Mouse (Mus musculus) common myeloid progenitor, adult 5-6 weeks (primary cell): ENCODE results near the gene Tmem256. TPM values are rescaled to one million over a fixed set of nuclear protein-coding genes. Genes with fewer than 3 reads are reported as not detected.

Experiments
- ATAC-seq: replicated peaks from 2 replicates; pipeline ENCODE4 v1.8.0; 2016; ENCODE audit warnings: low read depth, mild to moderate bottlenecking, moderate TSS enrichment, inconsistent platforms; ENCODE audit not compliant: poor library complexity, severe bottlenecking
- total RNA-seq: library from RNA; stranded (forward); fragments of 200-1000, 187-1606 nt; gene quantifications from 2 replicates; pipeline ENCODE4 v1.2.3, GENCODE M21; 2017

The Tmem256 gene
- total RNA-seq, 1 experiment from 2014 or later: 258 TPM

DNA sequence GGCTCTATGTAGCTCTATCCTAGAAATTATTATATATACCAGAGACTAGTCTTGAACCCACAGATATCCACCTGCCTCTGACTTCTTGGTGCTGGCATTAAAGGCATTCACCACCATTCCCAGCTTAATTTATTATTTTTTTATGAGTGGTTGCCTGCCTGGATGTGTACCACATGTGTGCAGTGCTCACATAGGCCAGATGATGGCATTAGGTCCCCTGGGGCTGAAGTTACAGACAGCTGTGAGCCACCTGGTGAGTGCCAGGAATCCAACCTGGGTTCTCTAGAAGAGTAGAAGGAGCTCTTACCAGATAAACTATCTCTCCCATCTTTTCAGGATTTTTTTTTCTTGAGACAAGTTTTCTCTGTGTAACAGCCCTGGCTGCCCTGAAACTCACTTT is 28.0 kb upstream of the Tmem256 start:
- ATAC-seq: no peak

DNA sequence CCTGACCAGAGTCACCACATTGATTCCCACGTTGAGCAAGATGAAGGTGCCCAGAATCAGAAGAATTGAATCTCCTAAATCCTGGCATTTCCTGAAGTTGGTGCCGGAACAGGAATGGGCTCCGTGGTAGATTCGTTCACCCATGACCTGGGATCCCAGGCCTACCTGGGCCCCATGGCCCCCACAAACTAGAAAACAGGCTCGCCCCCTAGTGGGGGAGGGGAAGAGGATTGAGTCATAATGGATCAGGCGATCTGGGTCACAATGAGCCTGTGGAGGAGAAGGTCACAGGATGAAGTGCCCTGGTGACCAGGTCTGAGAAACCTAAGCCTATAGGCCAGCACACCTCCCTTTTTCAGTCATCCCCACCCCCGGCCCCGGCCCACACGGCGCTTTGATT is 23.2 kb upstream of the Tmem256 start, which contains the start of gene Gm39566:
Gene Gm39566, minus strand, starts transcription at position 144 of the 400 bp plus-strand sequence.
- ATAC-seq: no peak

DNA sequence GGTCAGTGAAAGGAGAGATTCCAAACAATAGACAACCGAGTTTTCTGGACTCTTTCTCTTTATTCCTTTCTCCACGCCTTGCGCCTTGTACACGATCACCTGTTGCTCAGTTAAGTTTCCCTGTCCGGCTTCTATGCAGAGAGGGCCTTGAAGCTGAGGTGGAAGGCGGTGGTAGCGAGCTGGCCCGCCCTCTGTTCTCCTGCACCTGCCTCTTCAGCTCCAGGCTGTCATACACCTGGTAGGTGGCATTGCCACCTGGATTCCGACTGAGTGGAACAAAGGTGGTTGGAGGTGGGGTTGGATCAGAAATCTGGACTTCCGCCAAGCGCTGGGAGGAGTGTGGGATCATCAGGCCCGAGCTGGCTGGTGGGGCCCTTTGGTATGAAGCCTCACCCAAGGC is 21.8 kb upstream of the Tmem256 start:
- ATAC-seq: no peak

DNA sequence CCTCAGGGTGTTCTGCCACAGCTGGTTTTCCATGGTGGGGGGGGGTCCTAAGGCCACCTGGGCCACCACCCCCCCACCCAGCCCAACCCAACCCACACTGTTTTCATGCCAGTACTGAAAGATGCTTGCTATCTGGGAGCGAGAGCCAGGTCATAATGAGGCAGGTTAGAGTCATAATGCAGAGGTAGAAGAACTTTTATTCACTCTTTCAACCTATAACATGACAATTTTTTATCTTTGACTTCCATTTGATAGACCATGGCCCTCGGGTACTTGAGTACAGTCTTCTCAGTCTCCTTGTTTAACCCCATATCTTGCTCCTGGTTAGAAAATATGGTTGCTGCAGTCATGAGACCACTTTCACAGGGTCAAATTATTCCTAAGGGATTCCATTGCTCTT is 19.9 kb upstream of the Tmem256 start, which contains the start of gene Spem2:
Gene Spem2, minus strand, starts transcription at position 101 of the 400 bp plus-strand sequence.
- no peak for ATAC-seq

DNA sequence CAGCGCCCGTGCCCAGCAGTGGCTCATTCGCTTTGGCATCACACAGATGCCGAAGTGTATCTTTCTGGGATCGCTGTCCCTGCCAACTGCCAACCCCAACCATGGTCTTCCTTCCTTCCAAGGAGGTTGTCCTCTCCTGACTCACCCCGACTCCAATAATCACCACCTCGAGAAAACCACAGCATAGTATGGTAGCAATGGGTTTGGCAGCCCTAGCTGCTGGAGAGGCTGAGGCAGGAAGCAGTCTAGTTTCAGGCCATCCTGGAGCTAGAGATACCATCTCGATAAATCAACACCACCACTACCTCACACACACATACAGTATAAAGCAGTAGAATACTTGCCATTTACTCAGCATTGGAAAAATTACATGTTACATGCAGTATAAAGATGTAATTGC is 19.4 kb upstream of the Tmem256 start:
- ATAC-seq: no peak

DNA sequence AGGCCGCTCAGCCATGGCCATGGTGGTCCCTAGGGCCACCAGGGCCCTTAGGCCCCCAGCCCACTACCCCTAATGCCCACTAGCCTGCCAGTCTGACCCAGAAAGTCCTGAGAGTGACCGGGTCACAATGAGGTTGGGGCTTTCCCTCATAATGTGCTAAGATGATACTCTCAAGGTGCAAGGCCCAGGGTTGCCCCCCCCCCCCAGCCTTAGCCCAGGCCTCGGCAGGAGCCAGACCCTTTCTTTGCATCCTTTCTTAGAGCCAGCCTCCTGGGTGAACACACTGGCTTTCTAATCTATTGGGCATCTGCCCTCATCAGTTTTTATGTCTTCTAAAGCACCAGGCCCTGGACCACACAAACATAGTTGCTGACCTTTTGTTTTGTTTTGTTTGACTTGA is 16.2 kb upstream of the Tmem256 start, which contains the start of gene Spem1:
Gene Spem1, minus strand, starts transcription at position 101 of the 400 bp plus-strand sequence.
- ATAC-seq: no peak

DNA sequence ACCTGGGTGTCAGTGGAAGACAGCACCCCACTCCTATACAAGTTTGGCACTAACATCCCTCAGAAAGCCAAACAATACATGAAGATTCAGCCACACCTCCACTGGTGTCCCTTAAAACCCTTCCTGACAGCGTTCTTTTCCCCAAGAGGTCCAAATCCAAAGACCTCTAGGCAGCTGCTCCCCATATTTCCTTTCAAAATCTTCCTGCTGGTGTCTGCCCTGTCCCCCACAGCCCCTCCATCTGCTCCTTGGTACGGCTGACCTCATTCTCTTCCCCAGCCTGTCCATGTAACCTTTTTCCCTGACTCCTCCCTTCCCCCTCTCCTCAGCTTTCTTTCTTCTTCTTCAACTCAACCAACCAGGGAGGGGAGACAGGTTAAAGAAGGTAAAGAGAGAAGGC is 14.9 kb upstream of the Tmem256 start:
- no peak for ATAC-seq

DNA sequence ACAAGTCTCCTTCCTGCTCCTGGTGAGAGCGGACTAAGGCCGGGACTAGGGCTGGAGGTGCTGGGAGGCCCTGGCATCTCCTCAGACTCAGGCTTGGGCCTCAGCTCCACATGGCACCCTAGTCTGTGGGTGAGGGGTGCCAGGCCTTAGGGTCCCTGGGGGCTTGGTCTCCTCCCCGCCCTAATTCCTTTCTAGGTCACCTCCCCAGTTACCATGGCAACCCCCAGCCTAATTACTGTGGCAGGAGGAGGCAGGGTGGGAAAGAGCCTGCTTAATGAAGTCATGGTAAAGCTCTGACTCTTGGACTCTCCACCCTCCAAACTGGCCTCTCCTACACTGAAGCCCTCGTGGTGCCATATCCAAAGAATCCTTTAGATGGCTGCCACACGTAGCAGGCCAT is 9.5 kb upstream of the Tmem256 start:
- no peak for ATAC-seq

DNA sequence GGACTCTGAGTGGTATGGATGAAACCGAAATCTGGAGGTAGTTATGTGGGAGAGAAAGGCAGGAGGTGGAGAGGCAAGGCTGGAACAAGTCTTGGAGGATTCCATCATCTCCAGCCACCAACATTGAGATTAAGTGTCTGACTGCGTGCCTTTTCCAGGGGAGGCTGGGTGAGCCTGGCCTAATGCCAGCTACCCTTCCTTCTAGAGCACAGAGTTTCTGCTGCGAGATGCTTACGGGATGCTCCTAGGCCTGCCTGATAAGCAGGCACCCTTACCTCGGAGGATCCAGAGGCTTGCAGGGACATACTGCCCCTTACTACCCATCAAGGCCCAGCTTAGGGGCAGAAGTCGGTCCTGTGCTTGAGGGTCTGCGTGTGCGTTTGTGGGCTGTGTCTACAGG is 4.8 kb upstream of the Tmem256 start:
- ATAC-seq: no peak

DNA sequence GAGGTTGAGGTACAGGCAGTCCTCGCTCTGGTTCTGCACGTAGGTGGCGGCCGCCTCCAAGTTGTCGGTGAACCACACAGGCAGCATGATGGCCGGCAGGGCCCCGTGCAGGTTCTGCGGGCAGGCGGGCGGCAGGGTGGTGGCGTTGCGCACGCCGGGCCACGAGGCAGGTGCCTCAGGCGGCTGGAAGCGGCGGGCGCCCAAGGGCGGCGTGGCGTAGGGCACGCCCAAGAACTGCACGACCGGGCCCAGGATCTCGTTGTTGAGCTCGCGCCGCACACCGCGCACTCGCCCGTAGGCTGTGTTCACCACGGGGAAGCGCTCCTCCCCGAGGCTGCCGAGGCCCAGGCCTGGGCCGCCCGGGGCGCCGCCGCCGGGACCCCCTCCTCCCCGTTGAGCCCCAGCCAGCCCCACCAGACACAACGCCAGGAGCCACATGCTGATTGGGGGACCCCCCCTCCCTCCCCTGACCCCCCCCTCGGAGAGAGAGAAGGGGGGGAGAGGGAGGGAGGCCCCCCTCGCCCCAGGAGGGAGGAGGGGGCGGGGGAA is 4.2 kb upstream of the Tmem256 start:
- ATAC-seq: peak; percentile 10; the same call in 1 of the 2 replicates

DNA sequence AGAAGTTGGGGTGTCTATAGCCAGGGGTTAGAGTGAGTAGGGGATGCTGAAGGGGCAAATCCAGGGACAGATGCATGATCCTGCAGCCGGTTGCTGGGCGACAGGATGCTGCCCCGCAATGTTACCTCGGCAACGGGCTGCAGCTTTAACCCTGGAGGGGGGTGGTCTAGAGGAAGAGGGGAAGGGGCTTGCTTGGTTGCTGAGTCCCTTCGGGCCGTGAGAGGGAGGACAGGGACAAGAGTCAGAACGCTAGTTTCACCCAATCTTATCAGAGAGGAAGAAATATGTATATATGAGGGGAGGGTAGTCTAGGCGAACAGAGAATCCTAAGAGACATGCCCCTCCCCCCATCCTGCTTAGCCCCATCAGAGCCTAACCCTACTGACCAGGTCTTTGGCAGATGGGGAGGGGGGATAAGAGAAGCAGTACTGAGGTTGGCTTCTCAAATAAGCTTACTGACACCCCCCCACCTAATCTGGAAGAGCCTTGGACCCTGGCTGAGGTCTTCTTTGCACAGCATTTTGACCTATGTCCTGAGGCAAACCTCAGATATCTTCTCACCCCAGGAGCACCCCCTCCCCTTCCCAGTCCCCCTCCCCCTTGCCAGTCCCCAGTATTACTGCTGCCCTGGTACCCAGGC is 2.9 kb upstream of the Tmem256 start:
- ATAC-seq: no peak

DNA sequence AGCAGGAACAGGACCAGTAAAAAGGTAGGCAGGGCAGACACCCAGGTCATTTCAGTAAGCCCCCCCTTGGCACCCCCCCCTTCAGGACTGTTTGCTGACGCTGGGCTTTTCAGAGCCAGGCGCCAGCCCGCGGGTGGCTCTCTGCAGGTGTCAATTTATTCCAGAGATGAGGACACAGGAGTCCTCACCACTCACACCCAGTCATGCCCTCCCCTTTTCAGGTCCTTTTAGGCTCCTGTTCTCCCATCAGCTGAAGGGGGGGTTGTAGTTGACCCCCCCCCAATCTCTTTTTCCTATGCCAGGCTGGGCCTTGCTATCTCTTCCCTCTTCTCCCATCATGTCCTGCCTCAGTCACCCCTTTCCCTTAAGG is 2.4 kb upstream of the Tmem256 start:
- ATAC-seq: no peak

DNA sequence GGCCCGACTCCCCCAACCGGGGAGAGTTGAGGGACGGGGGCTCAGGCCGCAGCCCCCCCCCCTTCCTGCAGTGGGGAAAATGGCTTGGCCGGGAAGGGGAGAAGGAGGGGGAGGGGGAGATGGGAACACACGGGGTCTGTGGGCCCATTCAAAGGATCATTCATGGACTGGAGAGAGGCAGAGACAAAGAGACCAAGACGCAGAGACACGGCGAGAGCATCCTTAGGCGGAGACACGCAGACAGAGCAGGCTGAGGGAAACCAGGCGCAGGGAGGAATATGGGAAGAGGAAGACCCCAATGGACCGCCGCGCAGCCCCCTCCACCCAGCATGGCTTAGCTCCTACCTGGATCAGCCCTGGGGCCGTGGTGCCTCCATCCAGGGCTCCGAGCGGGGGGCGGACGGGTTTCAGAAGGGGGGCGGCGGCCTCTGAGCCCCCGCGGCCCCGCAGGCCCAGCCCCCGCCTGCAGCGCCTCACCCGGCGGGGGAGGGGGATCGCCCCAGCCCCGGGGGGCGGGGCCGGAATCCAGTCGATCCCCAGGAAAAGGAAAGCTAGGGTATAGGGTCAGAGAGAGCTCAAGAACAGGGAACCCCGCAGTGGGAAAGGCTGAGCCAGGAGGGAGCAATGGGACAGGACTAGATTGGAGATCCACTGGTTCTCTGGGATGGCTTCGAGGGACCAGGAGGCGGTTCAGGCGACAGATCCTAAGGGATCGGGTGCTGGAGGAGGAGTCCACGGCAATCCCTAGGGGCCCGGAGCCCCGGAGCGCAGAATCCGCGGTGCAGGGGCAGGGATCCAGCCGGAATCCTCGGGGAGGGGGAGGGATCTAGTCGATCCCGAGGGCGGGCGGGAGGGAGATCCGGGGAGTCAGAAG is 1.4 kb upstream of the Tmem256 start:
- ATAC-seq: no peak

DNA sequence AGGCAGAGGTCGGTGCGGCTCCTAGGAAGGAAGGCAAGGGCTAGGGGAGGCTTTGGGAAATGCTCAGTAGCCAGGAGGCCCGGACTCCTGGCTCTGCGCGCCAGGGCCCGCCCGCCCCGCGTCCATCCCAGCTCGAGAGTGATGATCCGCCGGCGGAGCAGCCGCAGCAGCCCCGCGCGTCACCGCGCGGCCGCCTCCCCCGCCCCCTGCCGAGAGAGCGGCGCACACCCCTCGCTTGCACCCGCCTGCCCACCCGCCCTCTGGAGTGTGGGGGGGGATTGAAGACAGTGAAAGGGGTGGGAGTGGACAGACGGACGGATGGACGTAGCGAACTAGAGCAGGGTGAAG is 736 bp upstream of the Tmem256 start, which contains the start of gene Nlgn2:
Gene Nlgn2, minus strand, starts transcription at position 181 of the 348 bp plus-strand sequence.
- ATAC-seq: peak; percentile 6; the same call in 1 of the 2 replicates

DNA sequence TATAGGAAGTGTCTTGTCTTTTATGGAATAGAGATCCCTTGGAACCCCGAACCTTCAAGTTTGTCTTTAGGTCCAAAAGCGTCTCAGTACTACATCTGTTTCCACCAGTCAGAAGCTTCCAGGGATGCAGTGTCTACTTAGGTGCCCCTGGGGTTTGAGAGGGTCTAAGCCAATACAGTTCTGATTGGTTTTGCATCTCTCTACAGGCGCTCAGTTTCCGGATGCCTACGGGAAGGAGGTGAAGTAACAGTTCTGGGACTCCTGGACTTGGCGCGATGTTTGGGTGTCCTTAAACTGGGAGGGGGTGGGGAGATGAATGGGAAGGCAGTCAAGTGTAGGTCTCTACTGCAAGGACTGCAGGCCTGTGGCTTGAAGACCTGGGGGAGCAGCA is 395 bp downstream of the Tmem256 start:
- no peak for ATAC-seq

DNA sequence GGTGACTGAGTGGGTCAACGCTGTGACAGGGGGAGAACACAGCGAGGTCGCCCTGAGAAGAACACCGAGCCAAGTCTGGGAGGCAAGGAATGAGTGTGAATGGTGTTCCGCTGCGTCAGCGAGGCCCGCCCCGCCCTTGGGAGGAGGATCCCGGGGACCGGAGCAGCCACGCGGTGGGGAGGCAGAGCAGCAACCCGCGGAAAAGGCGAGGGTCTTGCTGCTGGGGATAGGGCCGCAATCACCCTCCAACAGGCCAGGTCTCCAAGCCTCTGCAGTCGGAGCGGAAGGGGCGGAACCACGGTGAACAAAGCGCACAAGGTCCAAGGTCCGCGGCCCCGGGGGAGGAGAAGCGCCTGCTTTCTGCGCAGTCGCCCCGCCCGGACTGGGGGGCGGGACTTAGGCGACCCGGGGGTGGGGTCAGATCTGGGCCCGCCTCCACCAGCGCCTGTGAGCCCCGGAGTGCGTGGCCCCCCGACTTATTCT is 7.9 kb downstream of the Tmem256 start, which contains the start of gene Plscr3:
Gene Plscr3, plus strand, starts transcription at position 179 of the 483 bp plus-strand sequence.
- peak; percentile 83 for ATAC-seq

DNA sequence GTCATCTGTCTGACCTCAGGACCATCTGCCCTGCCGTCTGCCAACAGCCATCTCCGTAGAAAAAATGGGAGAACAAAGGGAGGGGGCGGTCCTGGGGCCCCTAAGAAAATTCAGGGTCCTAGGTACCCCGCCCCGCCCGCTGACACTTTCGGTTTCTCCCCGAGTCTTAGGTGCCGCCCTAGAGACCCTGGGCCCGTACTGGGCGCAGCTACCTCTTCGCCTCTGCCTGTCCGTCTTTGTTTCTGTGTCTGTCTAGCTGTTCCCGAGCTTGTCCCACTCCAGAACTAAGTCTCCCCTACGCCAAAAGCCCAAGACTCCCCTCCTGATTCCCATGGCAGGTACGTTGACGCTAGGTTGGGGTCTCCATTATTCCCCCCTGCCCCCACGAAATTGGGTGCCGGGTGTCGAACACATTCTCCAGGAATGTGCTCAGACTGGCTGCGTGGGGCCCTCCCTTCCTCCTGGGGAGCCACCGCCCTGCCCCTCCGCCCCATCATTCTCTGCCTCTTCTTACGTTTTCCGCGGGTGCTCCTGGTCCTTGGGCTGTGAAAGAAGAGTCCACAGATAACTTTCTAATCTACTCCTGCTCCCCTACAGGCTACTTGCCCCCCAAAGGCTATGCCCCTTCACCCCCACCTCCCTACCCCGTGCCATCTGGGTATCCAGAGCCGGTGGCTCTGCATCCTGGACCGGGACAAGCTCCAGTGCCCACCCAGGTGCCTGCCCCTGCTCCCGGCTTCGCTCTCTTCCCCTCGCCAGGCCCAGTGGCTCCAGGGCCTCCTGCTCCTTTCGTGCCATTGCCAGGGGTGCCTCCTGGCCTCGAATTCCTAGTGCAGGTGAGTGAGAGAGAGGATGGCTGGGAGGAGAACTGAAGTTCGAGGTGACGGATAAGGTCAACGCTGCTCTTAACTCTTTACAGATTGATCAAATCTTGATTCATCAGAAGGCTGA is 8.7 kb downstream of the Tmem256 start:
- ATAC-seq: peak; percentile 26

DNA sequence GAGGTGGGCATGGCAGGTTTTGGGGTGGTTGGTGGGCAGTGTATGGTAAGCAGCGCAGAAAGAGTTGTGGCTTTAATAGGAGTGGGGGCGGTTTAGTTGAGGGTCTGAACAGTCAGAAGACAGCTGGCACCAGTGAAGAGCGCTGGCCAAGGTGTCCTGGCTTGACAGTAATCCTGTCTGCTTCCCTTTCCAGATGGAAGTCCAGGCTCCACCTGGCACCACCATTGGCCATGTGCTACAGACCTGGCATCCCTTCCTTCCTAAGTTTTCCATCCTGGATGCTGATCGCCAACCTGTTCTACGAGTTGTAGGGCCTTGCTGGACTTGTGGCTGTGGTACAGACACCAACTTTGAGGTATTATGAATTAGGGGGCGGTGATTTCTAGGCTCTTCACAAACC is 9.7 kb downstream of the Tmem256 start:
- ATAC-seq: no peak

DNA sequence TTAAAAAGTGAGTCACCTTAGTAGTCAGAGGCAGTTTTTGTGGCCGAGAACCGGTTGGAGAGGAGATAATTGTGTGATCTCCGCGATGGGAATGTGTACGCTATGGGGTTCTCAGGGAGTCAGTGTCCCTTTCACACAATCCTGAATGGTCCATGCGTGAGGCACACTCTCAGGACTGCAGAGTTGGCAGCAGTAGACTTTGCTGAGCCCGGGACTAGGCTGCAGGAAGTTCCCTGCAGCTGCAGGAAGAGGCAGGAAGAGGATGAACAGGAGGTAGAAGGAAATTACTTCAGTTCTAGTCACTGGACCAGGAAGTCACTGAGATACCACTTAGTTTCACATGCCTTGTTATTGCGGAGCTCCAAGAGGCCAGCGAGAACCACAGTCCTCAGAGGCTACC is 10.8 kb downstream of the Tmem256 start:
- no peak for ATAC-seq

DNA sequence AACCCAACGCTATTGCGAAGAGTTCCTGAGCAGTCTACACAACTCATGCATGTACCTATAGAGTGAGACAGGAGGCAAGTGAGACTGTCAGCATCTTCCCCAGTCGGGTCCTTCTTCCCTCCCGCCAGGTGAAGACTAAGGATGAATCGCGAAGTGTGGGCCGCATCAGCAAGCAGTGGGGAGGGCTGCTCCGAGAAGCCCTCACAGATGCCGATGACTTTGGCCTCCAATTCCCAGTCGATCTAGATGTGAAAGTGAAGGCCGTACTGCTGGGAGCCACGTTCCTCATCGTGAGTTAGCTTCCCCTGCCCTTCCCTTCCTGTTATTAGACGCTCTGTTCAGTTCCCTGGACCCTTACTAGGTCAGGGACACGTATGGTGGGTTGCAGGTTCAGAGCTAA is 11.6 kb downstream of the Tmem256 start:
- ATAC-seq: no peak
